Mouse (Mus musculus) liver, postnatal 0 days (tissue): ENCODE data around the gene Sf3a1. TPM values are rescaled to one million over a fixed set of nuclear protein-coding genes. Genes with fewer than 3 reads are reported as not detected.

Source experiments
- ATAC-seq: fragments of 200-750 bp; cut with Nextera tagmentation; 2 replicates; pipeline ENCODE4 v1.8.0; 2017; ENCODE audit warnings: mild to moderate bottlenecking, moderate library complexity
- DNase-seq: peaks from one replicate; pipeline ENCODE4 v3.0.0-alpha.2; 2016
- H3K27ac ChIP-seq: fragments of 300-500 bp; sonication (generic); 2 replicates; pipeline ENCODE4 v1.5.1; 2014; ENCODE audit warnings: antibody characterized with exemption, moderate library complexity, mild to moderate bottlenecking, low read depth
- H3K27me3 ChIP-seq: fragments of 300-500 bp; sonication (generic); 2 replicates; pipeline ENCODE4 v1.6.1; 2014; ENCODE audit warnings: low read length, control low read depth, mixed read lengths; ENCODE audit not compliant: insufficient read depth
- H3K36me3 ChIP-seq: fragments of 300-500 bp; sonication (generic); replicated peaks from 2 replicates; pipeline ENCODE4 v1.6.1; 2014; ENCODE audit warnings: mild to moderate bottlenecking, control low read depth, low read length, moderate library complexity, mixed read lengths; ENCODE audit not compliant: insufficient read depth
- H3K4me1 ChIP-seq: fragments of 300-500 bp; sonication (generic); 2 replicates; pipeline ENCODE4 v1.6.1; 2014; ENCODE audit warnings: antibody characterized with exemption, mild to moderate bottlenecking, control low read depth; ENCODE audit not compliant: insufficient read depth
- H3K4me2 ChIP-seq: fragments of 300-500 bp; sonication (generic); 2 replicates; pipeline ENCODE4 v1.6.1; 2014; ENCODE audit warnings: low read depth, mild to moderate bottlenecking, low read length, moderate library complexity, mixed read lengths
- H3K4me3 ChIP-seq: fragments of 300-500 bp; sonication (generic); 2 replicates; pipeline ENCODE4 v1.5.1; 2014; ENCODE audit warnings: low read depth, low read length
- H3K9ac ChIP-seq: fragments of 300-500 bp; sonication (generic); replicated peaks from 2 replicates; pipeline ENCODE4 v1.6.1; 2014; ENCODE audit warnings: mild to moderate bottlenecking, moderate library complexity
- H3K9me3 ChIP-seq: fragments of 300-500 bp; sonication (generic); 2 replicates; pipeline ENCODE4 v1.6.1; 2016; ENCODE audit warnings: mild to moderate bottlenecking, control low read depth, low read length, mixed read lengths
- CTCF ChIP-seq: sonication (generic); IDR thresholded peaks from 2 replicates; pipeline ENCODE4 v1.5.1; 2016; ENCODE audit warnings: antibody characterized with exemption, low read depth
- EP300 ChIP-seq: IDR thresholded peaks from 2 replicates; pipeline ENCODE4 v1.6.1; 2016; ENCODE audit warnings: antibody characterized with exemption, low read depth, mild to moderate bottlenecking
- WGBS: fragments of 180-500 bp; shearing (Covaris S2); extraction: QIAGEN DNeasy Blood & Tissue Kit; methylation state at CpG from one replicate; pipeline ENCODE4 v1.1.7; 2014; ENCODE audit not compliant: insufficient replicate concordance; 5-methylcytosine and 5-hydroxymethylcytosine counted together
- polyA plus RNA-seq: library from polyadenylated mRNA; unstranded; fragments of >200 nt; fragmentation: Nextera tagmentation; extraction: Ambion mirVana; gene quantifications from 2 replicates; pipeline ENCODE4 v1.2.1, GENCODE M21; 2015

The Sf3a1 gene
- polyA plus RNA-seq, 1 experiment from 2014 or later = 8.8 TPM

DNA sequence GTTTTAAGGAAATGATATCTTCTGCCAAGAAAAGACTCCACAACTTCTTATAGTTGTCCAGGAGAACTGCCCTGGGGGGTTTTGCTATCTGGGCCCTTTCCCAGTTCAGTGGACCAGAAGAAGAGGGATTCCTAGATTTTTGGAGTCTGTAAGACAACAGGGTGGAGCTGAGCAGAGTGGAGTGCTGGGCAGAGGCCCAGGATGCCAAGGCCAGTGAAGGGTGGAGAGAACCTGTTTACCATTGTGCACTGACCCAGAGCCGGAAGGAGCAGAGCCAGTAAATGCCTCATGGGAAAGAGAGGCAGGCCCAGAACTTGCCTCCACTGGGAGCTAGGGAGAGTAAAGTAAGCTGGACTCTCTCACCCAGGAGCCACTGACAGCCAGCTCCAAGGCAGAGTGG, 37.5 kb downstream of the Sf3a1 start:
- H3K36me3 ChIP-seq = 0 out of 2 replicates have a peak, but pooled peaks cover 2% of the 10 kb centered on the region
- H3K27me3 ChIP-seq = no peaks in the 10 kb centered on the region
- whole genome bisulfite sequencing = 67% methylated on average over 1 of the region's 1 CpGs
- peaks cover 5% of the 10 kb centered on the region for H3K4me1 ChIP-seq
- H3K9ac ChIP-seq = no peak overlapping the region
- H3K4me3 ChIP-seq = no peak overlapping the region
- no peak for TF ChIP-seq EP300
- no peak for TF ChIP-seq CTCF
- no peaks in the 10 kb centered on the region for H3K9me3 ChIP-seq
- DNase-seq (no peak), ATAC-seq (no peak)
- no peak overlapping the region for H3K27ac ChIP-seq
- H3K4me2 ChIP-seq = no peak overlapping the region

DNA sequence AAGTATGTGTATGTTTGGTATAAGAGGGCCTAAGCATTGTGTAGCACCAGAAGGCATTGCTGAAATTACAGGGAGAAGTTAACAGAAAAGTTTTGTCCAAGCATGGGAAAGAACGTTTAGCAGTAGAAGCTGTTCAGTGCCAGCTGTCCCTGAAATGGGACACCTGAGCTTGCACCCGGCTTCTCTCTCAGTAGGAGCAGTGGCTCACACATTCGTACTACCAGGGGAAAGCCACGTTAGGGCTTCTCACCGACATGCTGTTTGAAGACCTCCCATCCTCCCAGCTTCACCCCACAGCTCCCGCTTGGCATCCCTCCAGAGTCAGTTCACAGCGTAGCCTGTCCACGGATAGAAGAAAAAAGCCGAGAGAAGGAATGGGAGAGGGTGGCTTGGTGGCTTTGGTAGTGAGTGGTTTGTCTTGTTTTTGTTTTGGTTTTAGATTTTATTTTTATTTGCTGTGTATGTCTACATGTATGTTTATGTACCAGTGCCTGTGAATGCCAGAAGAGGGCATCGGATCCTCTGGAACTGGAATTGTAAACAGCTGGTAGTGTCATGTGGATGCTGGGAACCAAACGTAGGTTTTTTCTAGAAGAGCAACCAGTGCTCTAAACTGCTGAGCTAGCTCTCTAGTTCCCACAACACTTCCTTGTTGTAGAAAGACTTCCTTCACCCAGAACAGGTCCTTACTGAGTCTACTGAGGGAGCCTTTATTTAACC, 42.0 kb downstream of the Sf3a1 start:
- no peaks in the 10 kb centered on the region for H3K27me3 ChIP-seq
- no peaks in the 10 kb centered on the region for H3K9me3 ChIP-seq
- H3K4me3 ChIP-seq = no peak overlapping the region
- no peak overlapping the region for H3K9ac ChIP-seq
- no peak overlapping the region for H3K4me2 ChIP-seq
- peaks cover 6% of the 10 kb centered on the region; the same call in 1 of the 2 replicates for H3K4me1 ChIP-seq
- H3K27ac ChIP-seq = 0 out of 2 replicates have a peak overlapping the region, but pooled peaks have one; percentile 55
- H3K36me3 ChIP-seq = no peaks in the 10 kb centered on the region; the same call in 1 of the 2 replicates
- no peak for ATAC-seq
- 76% methylated on average over 11 of the region's 11 CpGs for WGBS
- no peak for DNase-seq
- 0 out of 2 replicates have a peak, but pooled peaks have one; percentile 3 for TF ChIP-seq CTCF
- TF ChIP-seq EP300 = no peak

DNA sequence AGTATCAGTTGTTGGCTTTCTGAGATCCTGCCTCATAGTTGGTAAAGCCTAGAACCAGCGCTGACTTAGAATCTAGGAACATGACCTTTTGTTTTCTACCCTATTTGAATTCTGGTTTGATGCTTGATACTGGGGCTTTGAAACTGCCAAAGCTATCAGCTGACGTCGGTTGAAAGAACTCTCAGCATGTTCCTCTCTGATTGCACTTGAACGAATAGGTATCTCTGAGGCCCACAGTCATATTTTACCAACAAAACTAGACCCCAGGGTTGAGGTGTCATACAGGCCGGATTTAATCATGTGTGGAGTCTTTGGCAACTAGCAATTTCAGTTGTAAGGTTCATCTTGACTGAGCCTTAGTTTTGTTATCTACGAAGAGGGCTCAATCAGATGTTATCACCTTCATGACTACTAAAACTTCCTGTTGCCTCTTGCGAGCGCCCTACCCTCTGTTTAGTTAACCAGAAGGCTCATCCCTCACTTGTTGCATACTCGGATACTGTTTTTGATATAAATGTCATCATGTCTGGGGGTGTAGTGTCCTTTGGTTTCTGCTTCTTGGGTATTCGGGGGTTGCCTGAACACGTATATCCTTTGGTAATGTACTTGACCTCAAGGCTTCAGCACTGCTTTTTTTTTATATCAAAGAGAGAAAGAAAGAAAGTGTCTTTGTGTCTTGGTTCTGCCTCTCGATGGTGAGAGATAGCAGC, 43.0 kb downstream of the Sf3a1 start:
- WGBS = 62% methylated on average over 12 of the region's 12 CpGs
- H3K4me1 ChIP-seq = peaks cover 6% of the 10 kb centered on the region; the same call in 1 of the 2 replicates
- peaks cover 8% of the 10 kb centered on the region; the same call in 1 of the 2 replicates for H3K36me3 ChIP-seq
- no peak overlapping the region for H3K4me3 ChIP-seq
- H3K4me2 ChIP-seq = no peak overlapping the region
- TF ChIP-seq CTCF = no peak
- no peak for TF ChIP-seq EP300
- H3K9me3 ChIP-seq = no peaks in the 10 kb centered on the region
- ATAC-seq (no peak), DNase-seq (no peak)
- H3K27ac ChIP-seq = peak overlapping the region; percentile 55
- H3K27me3 ChIP-seq = no peaks in the 10 kb centered on the region
- no peak overlapping the region for H3K9ac ChIP-seq

DNA sequence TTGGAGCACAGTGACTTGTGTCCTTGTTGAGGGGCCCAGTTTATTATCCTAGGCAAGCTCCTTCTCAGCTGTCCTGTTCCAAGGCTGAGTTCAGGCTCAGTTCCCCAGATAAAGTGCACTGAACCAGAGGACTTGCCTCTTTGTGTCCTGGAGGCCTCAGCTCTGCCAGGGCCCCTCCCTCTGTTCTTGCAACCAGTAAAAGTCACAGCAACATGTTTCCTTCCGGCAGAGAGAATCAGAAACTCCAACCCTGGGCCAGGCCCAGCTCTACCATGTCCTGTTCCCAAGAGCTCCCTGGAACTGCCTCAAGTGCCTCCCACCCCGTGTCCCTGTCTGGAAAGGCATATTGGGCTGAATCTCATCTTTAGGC, 43.5 kb downstream of the Sf3a1 start:
- Histone ChIP-seq H3K4me3 (no peak overlapping the region), H3K27me3 (no peaks in the 10 kb centered on the region), H3K9ac (no peak overlapping the region), H3K27ac (peak overlapping the region; percentile 55), H3K9me3 (no peaks in the 10 kb centered on the region), H3K36me3 (peaks cover 8% of the 10 kb centered on the region; the same call in 1 of the 2 replicates), H3K4me2 (no peak overlapping the region), H3K4me1 (peaks cover 6% of the 10 kb centered on the region; the same call in 1 of the 2 replicates)
- ATAC-seq (peak; percentile 56), DNase-seq (no peak)
- 40% methylated on average over 2 of the region's 2 CpGs for WGBS
- TF ChIP-seq CTCF (no peak), EP300 (no peak)

DNA sequence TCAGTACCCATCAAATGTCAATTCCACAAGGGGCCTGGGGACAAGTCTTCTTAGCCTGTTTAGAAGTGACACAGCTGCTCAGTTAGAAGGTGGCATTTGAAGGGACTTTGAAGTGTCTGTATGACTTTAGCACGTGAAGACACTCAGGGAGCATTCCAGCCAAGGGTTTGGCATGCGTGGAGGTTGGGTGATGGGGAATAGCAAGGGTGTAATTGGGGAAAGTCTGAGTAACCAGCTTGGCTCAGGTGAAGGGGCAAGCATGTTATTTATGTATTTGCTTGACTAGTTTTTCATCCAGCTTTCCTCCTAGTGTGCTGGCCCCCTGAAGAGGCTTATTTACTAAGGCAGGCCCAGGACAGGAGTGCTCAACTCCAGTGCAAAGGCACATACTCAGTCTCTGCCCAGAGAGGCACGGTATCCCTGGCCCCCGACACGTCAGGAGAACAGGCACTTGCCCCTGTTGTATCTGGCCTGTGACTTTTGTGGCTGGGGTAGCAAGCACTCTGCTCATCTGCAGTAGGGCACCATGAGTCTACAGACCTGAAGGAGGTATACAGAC, 45.0 kb downstream of the Sf3a1 start:
- 89% methylated on average over 5 of the region's 5 CpGs for WGBS
- Histone ChIP-seq H3K27me3 (no peaks in the 10 kb centered on the region), H3K36me3 (peaks cover 17% of the 10 kb centered on the region; the same call in 1 of the 2 replicates), H3K4me1 (peaks cover 6% of the 10 kb centered on the region; the same call in 1 of the 2 replicates), H3K9ac (no peak overlapping the region), H3K9me3 (no peaks in the 10 kb centered on the region), H3K27ac (no peak overlapping the region), H3K4me2 (no peak overlapping the region), H3K4me3 (no peak overlapping the region)
- no peak for DNase-seq
- ATAC-seq = no peak
- TF ChIP-seq CTCF (no peak), EP300 (no peak)

DNA sequence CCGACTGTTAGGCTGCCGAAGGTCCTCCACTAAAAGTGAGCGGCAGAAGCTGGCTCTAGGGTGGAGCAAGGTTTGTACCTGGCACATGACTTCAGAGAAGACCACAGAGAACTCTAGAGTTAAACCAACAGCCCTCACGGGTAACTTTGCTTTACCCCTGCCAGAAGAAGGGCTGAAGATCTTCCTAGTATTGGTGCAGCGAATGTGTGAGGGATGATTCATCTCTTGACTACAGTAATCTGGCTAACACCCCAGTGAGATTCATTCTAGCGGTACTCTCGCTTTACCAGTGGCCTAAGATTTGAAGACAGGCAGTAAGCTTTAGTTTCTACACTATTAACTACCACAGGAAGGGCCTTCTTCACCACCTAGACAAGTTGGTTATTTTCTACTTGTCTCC, 45.8 kb downstream of the Sf3a1 start:
- Histone ChIP-seq H3K4me3 (no peak overlapping the region), H3K4me2 (no peak overlapping the region), H3K9me3 (no peaks in the 10 kb centered on the region), H3K4me1 (peaks cover 6% of the 10 kb centered on the region; the same call in 1 of the 2 replicates), H3K9ac (no peak overlapping the region), H3K27me3 (no peaks in the 10 kb centered on the region), H3K27ac (no peak overlapping the region), H3K36me3 (peaks cover 23% of the 10 kb centered on the region; the same call in 1 of the 2 replicates)
- DNase-seq (no peak), ATAC-seq (no peak)
- TF ChIP-seq EP300 (no peak), CTCF (no peak)
- WGBS = 83% methylated on average over 7 of the region's 7 CpGs
